Mouse (Mus musculus): ENCODE results near the gene Fam198b.

Gene Fam198b

DNA sequence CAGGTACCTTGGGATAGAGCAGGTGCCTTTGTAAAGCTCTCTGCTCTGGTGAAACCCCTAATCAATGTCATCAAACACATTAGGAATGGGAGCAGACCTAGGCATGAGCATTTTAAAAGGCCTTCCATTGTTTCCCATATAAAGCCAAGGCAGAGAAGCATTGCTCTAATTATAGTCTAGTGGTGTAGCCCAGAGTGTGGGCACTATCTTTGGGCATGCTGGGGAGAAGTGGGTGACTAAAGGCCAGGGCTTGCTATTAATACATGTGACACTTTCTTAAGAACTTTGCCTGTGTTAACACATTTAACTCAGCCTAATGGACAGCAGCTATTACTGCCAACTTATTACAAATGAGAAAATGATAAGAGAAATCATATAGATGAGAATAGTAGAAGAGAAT is 106.1 kb downstream of the Fam198b start:
- no peak for DNase-seq

DNA sequence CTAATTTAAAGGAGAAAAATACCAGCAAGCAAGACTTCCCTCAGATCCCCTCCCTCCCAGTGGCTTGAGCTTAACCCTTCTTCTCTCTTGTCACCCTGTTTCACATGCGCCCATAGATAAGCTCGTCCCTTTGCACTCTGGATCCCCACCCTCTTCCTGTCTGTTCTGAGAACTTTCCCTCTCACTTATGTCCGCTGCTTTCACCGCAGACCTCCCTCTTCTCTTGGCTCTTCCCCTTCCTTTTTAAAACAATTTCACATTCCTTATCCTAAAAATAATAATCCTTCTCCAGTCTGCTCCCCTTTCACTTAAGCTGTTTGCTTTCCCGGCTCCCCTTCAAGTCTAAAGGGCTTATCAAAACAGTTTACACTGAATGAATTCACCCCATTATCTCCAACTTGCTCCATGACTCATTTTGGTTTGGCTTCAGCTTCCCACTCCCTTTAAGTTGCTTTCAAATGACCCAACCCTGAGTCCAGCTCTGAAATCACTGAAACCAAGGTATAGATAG is 109.8 kb downstream of the Fam198b start:
- DNase-seq = no peak

DNA sequence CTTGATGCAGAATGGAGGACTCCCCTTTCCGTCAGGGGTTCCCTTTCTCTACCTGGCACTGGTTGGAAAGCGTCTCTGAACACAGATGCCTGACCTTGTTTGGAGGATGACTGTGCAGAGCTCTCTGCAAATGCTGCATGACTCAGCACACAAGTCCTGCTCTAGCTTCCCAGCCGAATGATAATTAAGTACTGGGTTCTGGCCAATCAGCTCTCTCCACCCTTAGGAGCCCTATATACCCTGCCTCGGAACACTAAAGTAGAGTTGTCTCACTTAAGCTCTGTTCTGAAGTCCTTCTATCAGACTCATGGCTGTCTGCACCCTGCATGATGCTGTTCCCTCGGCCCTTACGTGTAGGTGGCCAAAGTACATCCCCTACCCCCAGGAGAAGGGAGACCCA is 111.4 kb downstream of the Fam198b start:
- no peak for DNase-seq
